Mouse (Mus musculus): Measurements from ENCODE around the gene Prkag2. TPM values are rescaled to one million over a fixed set of nuclear protein-coding genes. Genes with fewer than 3 reads are reported as not detected.

Prkag2 gene
- total and polyA plus RNA-seq, 2 experiments from 2014 or later = 62.4 to 112 TPM

DNA sequence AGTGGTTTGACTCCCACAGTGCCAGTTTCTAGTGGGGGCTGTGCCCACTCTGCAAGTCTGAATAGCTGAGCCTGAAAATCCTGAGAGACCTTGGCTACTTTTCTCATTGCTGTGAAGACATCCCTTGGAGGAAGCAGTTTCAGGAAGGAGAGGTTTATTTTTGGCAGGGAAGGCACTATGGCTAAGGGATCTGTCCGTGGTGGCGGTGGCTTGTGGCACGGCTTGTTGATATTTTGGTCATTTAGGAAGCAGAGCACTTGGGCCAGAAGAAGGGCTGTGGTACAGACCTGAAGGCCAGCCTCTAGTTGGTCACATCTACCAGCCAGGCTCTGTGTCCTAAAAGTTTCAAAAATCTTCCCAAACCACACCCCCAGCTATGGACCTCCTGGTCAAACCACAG, 140.7 kb downstream of the Prkag2 start:
- no peaks in the 10 kb centered on the region for H3K27me3 ChIP-seq (ENCODE audit: insufficient read depth, low read length)
- DNase-seq (no peak), ATAC-seq (no peak)
- no peaks in the 10 kb centered on the region for H3K9me3 ChIP-seq (ENCODE audit: low read length)
- no peak overlapping the region for H3K4me3 ChIP-seq (ENCODE audit: low read depth, low read length)
- H3K4me2 ChIP-seq (ENCODE audit: low read depth) = no peak overlapping the region
- H3K4me1 ChIP-seq (ENCODE audit: insufficient read depth) = no peaks in the 10 kb centered on the region
- no peaks in the 10 kb centered on the region for H3K36me3 ChIP-seq (ENCODE audit: insufficient read depth)
- no peak for TF ChIP-seq CTCF (IDR thresholded peaks at IDR 0.05; ENCODE audit: low read depth)
- WGBS = 79% methylated on average over 3 of the region's 3 CpGs
- H3K27ac ChIP-seq (ENCODE audit: low read depth, low read length) = no peak overlapping the region
- no peak overlapping the region for H3K9ac ChIP-seq

DNA sequence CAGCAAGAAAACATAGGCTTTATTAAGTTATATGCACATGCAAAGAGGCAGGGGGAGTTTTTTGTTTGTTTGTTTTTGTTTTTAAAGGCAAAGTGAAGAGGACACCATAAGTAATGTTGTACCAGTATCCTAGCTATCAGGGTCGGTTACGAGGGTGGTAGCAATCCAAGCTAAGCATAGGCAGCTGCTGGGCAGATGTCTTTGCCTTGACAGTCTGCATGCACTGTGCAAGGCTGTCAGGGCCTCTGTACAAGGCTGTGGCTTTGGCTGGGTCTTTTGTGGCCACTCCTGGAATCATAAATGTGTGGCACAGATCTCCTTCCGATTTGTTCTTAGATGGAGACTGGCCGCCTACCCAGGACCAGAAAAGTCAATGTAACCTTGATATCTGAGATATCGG, 141.8 kb downstream of the Prkag2 start:
- TF ChIP-seq CTCF (IDR thresholded peaks at IDR 0.05; ENCODE audit: low read depth) = no peak
- Histone ChIP-seq H3K4me3 (ENCODE audit: low read depth, low read length) (no peak overlapping the region), H3K27ac (ENCODE audit: low read depth, low read length) (no peak overlapping the region), H3K36me3 (ENCODE audit: insufficient read depth) (no peaks in the 10 kb centered on the region), H3K4me2 (ENCODE audit: low read depth) (no peak overlapping the region), H3K9ac (no peak overlapping the region), H3K4me1 (ENCODE audit: insufficient read depth) (no peaks in the 10 kb centered on the region), H3K27me3 (ENCODE audit: insufficient read depth, low read length) (no peaks in the 10 kb centered on the region), H3K9me3 (ENCODE audit: low read length) (no peaks in the 10 kb centered on the region)
- no peak for ATAC-seq
- DNase-seq = no peak
- 86% methylated on average over 5 of the region's 5 CpGs for whole genome bisulfite sequencing

DNA sequence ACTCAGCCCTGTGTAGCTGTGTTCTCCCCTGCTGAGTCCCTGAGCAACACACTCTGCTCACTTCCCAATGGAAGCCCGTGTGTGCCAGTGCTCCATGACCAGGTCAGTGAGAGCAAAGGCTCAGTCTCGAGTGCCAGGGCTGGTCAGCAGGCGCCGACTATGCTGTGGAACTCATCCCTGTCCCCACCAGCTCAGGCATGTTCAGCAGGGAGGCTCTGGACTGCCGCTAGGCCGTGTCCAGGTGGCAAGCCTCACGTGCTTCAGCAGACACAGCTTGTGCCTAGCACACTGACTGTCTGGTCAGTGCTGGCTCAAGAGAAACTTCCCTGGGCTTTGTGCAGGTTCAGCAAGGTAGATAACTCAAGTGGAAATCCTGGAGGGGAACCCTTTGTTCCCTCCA, 143.6 kb downstream of the Prkag2 start:
- no peak for TF ChIP-seq CTCF (IDR thresholded peaks at IDR 0.05; ENCODE audit: low read depth)
- no peak for ATAC-seq
- Histone ChIP-seq H3K4me3 (ENCODE audit: low read depth, low read length) (no peak overlapping the region), H3K27me3 (ENCODE audit: insufficient read depth, low read length) (no peaks in the 10 kb centered on the region), H3K4me2 (ENCODE audit: low read depth) (no peak overlapping the region), H3K36me3 (ENCODE audit: insufficient read depth) (no peaks in the 10 kb centered on the region), H3K9ac (no peak overlapping the region), H3K9me3 (ENCODE audit: low read length) (no peaks in the 10 kb centered on the region), H3K4me1 (ENCODE audit: insufficient read depth) (no peaks in the 10 kb centered on the region), H3K27ac (ENCODE audit: low read depth, low read length) (no peak overlapping the region)
- DNase-seq = no peak
- WGBS = 91% methylated on average over 7 of the region's 7 CpGs

DNA sequence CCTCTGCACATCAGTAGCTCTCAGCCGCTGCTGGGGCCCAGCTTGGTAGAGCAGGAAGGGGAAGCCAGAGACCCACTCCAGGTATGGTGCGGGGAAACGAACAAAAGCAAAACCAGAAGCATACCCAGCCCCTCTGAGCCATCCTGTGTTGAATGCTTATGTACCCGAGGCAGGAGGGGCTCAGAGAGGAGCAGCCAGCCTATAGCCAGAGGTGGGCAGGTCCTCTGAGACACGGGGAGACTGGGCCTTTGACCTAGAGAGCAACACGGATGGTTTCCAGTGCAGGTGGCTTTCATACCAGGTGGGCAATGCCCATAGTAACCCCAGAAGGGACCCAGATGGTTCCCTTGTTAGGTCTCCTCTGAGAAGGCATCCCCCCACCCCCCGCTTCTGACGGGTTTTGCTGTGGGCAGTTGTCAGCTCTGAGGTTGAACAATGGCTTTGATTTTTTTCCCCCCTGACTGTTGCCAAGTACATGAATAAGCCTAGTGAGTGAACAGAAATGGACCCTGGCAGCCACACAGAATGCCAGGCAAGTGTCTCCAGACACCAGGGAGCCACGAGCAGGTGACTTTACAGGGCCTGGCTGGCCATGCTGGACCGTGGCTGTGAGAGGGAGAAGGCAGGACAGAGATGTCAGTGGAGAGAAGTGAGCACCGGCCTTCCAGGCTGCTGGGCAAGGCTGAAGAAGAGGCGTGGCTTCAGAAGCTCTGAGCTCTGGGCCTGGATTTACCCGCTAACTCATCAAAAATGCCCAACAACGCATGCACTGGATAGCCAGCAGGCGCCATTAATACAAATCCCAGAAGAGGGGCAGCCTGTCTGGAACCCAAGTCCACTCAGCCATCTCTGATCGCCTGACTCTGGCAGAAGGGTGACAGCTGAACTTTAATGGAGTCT, 147.3 kb downstream of the Prkag2 start:
- WGBS = 47% methylated on average over 16 of the region's 16 CpGs
- H3K27me3 ChIP-seq (ENCODE audit: insufficient read depth, low read length) = no peaks in the 10 kb centered on the region
- H3K36me3 ChIP-seq (ENCODE audit: insufficient read depth) = no peaks in the 10 kb centered on the region
- no peaks in the 10 kb centered on the region for H3K9me3 ChIP-seq (ENCODE audit: low read length)
- H3K4me1 ChIP-seq (ENCODE audit: insufficient read depth) = no peaks in the 10 kb centered on the region
- no peak overlapping the region for H3K9ac ChIP-seq
- ATAC-seq (peak; percentile 60), DNase-seq (peak; percentile 45)
- no peak overlapping the region for H3K27ac ChIP-seq (ENCODE audit: low read depth, low read length)
- no peak for TF ChIP-seq CTCF (IDR thresholded peaks at IDR 0.05; ENCODE audit: low read depth)
- no peak overlapping the region for H3K4me3 ChIP-seq (ENCODE audit: low read depth, low read length)
- no peak overlapping the region for H3K4me2 ChIP-seq (ENCODE audit: low read depth)

DNA sequence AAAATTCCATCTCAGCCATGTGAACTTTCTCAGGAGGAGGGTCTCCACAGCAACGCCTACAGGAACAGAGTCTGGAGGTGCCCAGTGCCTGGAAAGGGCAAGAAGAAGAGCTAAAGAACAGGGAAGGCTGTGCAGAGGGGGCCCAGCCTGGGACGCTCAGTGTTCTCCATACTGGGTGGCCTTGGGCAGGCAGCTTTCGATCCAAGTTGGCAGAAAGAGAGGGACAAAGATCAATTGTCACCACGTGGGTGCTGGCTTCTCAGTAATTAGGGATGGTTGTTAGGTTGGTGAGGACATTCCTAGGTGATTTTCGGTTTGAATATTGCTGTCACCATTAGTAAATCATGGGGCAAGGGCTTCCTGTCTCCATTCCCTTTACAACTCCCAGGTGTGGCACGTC, 148.2 kb downstream of the Prkag2 start:
- Histone ChIP-seq H3K27ac (ENCODE audit: low read depth, low read length) (no peak overlapping the region), H3K9ac (no peak overlapping the region), H3K36me3 (ENCODE audit: insufficient read depth) (no peaks in the 10 kb centered on the region), H3K9me3 (ENCODE audit: low read length) (no peaks in the 10 kb centered on the region), H3K4me1 (ENCODE audit: insufficient read depth) (no peaks in the 10 kb centered on the region), H3K4me3 (ENCODE audit: low read depth, low read length) (no peak overlapping the region), H3K4me2 (ENCODE audit: low read depth) (no peak overlapping the region), H3K27me3 (ENCODE audit: insufficient read depth, low read length) (no peaks in the 10 kb centered on the region)
- no peak for TF ChIP-seq CTCF (IDR thresholded peaks at IDR 0.05; ENCODE audit: low read depth)
- DNase-seq (no peak), ATAC-seq (no peak)
- 74% methylated on average over 6 of the region's 6 CpGs for WGBS

DNA sequence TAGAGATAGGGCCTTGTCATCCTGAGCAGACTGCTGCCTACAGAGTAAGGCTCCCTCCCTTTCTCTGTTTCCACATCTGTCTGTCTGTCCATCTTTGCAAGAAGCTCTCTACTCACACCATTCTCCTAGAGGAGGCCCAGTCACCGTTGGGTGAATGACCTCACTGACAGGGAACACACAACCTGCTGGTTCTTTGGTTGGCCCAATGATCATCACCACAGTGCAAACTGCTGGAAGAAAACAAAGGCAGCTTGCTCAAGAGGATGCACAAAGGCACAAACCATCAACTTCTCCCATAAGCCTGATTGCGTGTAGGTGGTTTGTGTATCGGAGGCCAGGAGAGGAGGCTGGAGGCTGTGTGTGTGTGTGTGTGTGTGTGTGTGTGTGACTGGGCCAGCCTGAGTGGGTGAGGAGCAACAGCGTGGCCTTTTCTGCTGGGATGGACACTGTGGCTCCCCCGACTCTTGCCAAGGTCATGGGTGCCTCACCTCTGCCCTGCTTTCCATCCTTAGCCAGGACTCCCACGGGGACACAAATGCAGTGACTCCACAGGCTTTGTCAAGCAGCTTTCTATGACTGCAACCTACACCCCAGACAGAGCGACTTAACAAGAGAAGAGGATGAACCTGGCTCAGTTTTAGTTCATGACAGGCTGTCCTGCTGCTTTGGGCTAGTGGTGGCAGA, 149.4 kb downstream of the Prkag2 start:
- Histone ChIP-seq H3K36me3 (ENCODE audit: insufficient read depth) (no peaks in the 10 kb centered on the region), H3K4me3 (ENCODE audit: low read depth, low read length) (no peak overlapping the region), H3K4me1 (ENCODE audit: insufficient read depth) (no peaks in the 10 kb centered on the region), H3K27ac (ENCODE audit: low read depth, low read length) (no peak overlapping the region), H3K9me3 (ENCODE audit: low read length) (no peaks in the 10 kb centered on the region), H3K27me3 (ENCODE audit: insufficient read depth, low read length) (no peaks in the 10 kb centered on the region), H3K9ac (no peak overlapping the region), H3K4me2 (ENCODE audit: low read depth) (no peak overlapping the region)
- ATAC-seq (no peak), DNase-seq (no peak)
- TF ChIP-seq CTCF (IDR thresholded peaks at IDR 0.05; ENCODE audit: low read depth) = no peak
- WGBS = 83% methylated on average over 7 of the region's 7 CpGs

DNA sequence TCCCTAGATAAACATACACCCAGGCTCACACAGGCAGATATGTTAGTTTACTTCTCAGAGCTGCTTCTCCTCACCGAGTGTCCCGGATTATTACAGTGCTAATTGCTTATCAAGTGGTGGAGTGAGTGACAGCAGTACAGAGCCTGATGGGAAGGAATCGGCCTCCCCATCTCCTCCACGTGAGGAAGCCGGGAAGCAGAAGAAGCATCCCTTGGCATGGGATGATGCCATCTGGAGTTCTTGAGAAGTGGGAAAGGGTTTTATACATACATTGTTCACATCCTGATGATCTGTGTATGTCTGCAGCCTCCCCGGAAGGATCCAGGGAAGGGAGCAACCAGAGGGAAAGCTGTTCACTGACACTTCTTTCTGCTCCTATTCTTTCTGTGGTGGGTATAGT, 150.4 kb downstream of the Prkag2 start:
- H3K4me3 ChIP-seq (ENCODE audit: low read depth, low read length) = no peak overlapping the region
- H3K9me3 ChIP-seq (ENCODE audit: low read length) = no peaks in the 10 kb centered on the region
- no peak overlapping the region for H3K9ac ChIP-seq
- H3K27me3 ChIP-seq (ENCODE audit: insufficient read depth, low read length) = no peaks in the 10 kb centered on the region
- ATAC-seq (peak; percentile 71), DNase-seq (peak; percentile 45)
- no peak for TF ChIP-seq CTCF (IDR thresholded peaks at IDR 0.05; ENCODE audit: low read depth)
- H3K27ac ChIP-seq (ENCODE audit: low read depth, low read length) = 0 out of 2 replicates have a peak overlapping the region, but pooled peaks have one; percentile 15
- 45% methylated on average over 6 of the region's 6 CpGs for WGBS
- H3K36me3 ChIP-seq (ENCODE audit: insufficient read depth) = no peaks in the 10 kb centered on the region
- H3K4me1 ChIP-seq (ENCODE audit: insufficient read depth) = no peaks in the 10 kb centered on the region
- H3K4me2 ChIP-seq (ENCODE audit: low read depth) = no peak overlapping the region
